Mouse (Mus musculus): Measurements from ENCODE around the gene Snx19.

Gene Snx19

DNA sequence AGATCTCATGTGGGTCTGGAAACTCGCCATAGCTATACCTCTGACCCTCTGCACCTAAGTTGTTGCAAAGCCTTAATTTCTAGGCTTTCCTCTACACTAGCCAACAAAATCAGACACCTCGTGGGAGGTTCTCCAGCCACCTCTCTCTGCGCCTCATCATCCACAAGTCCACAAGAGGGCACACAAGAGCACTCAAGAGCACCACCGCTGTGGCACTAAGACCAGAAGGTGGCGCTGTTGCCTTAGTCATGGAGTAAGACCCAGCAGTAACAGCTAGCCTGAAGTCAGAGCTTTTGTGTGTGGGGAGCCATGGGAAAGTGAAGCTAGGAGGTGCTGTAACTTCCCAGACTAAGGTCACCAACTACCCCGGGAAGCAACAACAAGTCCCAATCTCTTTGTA is 53.6 kb downstream of the Snx19 start:
- in situ Hi-C loops (cut with MboI, MseI), result loop anchor here (5.0 kb wide), 1 partner anchor 462 kb away; the partner anchor contains the start of gene Adamts8

DNA sequence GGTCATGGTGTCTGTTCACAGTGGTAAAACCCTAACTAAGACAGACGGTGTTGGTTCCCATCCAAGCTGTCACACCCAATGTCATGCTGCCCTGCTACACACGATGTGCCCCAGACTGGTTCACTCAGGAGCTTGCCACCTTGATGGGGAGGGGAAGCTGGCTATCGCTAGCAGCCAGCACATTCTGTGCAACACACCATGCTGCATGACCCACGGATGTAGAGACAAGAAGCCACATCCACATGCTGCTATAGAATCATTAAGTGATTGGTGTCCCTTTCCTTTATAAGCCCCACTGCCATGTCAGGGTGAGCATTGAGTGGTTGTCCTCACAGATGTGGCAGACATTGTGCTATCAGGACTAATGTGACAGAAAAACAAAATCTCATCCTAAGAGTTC is 55.2 kb downstream of the Snx19 start:
- in situ Hi-C loops (cut with MboI, MseI), result loop anchor here (5.0 kb wide), 1 partner anchor 460 kb away; the partner anchor contains the start of gene Adamts8

DNA sequence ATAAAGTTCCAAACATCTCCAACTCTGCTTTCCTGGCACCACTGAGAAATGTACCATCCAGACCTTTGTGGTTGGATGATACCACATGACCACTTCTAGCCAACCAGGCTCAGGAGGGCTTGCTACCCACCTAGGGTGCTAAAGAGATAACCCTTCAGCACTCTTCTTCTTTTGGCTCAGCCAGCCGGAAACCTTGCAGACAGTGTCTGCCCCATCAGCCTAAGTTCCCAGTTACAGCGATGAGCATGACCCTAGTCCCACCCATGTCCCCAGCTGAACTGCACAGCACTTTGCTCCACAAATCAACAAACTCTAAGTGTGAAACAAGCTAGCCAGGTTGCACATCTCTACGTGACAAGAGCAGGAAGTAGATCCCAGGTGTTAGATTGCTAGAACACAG is 57.3 kb downstream of the Snx19 start:
- in situ Hi-C loops (cut with MboI, MseI), result loop anchor here (5.0 kb wide), 1 partner anchor 458 kb away; the partner anchor contains the start of gene Adamts8

DNA sequence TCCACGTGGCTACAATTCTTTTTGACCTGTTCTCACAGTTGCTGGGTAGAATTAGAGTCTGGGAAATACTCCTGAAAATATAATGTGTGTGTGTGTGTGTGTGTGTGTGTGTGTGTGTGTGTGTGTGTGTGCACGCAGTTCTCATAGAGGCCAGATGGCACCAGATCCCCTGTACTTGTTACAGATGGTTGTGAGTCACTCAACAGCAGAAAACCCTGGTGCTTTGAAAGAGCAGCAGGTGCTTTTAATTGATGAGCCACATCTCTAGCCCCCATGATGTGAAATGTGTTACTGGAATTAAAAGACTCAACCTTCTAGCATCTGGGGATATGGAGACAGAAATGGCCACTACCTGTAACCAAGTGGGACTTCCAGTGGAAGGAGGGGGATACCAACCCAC is 58.3 kb downstream of the Snx19 start:
- in situ Hi-C loops (cut with MboI, MseI), result no loop called here

DNA sequence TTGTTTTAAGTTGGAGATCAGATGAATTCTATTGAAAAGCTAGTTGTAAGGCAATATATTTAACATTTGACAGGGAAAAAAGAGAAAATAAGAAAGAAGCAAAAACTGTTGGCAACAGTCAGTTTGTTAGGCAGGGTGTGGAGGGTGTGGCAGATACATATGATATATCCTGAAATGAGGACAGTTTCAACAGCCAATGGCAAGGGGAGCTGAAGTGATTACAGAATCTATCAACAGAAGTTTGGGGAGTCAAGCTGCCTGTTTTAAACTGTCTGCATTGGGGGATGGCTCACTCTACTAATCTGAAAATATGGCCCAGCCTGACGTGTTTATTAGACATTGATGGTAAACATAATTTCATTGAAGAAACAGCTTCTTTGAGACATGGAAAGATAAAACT is 61.5 kb downstream of the Snx19 start:
- in situ Hi-C loops (cut with MboI, MseI), result no loop called here

DNA sequence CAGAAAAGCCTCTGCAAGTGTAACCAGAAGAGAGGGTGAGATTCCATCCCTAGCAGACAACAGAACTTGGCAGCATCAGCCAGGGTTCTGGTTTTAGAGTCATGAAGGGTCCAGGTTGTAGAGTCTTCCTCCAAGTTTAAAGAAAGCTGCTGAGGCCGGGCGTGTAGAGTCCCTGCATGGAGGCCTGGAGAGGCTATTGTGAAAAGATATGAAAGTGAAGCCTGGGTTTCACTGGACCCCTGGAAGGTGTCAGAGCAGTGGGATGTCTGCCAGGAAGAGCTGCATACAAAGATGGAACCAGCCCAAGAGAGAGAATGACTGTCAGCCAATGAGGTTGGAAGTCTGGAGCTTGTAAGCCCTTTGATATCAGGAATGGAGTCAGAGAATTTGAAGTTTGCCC is 67.5 kb downstream of the Snx19 start:
- in situ Hi-C loops (cut with MboI, MseI), result no loop called here

DNA sequence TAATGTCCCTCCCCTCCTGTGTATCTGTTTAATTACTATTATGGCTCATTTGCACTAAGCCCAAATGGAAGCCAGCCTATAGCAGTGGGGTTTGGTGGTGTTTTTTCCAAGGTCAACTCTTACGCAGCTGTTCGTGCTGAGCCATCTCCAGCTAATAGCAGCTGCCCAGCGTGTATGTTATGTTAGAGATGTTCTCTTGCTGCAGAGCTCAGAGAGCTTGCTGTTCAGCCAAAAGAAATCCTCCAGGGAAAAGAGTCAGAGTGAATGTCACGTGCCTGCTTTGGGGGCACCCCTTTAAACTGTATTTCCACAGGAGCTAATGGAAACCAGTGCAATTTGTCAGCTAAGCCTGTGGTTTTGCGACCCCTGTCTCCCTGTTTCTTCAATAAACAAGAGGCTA is 82.1 kb downstream of the Snx19 start:
- in situ Hi-C loops (cut with MboI, MseI), result loop anchor here (25.0 kb wide), 1 partner anchor 1197 kb away; no protein-coding TSS in a partner anchor

DNA sequence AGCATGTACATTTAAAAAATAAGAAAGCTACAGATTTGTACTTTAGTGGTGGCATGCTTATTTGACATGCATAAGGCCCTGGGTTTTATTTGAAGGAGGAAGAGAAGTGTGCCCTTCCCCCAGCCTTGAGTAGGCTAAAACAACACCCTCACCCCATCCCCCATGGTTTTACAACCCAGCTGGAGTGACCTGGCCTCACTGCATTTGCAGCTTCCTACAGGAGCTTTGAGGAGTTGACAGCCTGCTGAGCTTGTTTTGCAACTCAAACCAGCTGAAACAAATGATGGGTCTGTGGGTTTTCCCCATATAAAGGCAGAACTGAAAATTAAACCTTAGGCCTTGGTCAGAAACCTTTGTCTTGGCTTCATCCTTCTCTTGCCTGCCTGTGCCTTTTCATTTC is 89.0 kb downstream of the Snx19 start:
- in situ Hi-C loops (cut with MboI, MseI), result loop anchor here (25.0 kb wide), 1 partner anchor 1204 kb away; no protein-coding TSS in a partner anchor
